Mouse (Mus musculus) heart, postnatal 0 days (tissue): ENCODE measurements around the gene Oca2. TPM values are rescaled to one million over a fixed set of nuclear protein-coding genes. Genes with fewer than 3 reads are reported as not detected.

Source experiments
- ATAC-seq: fragments of 200-750 bp; cut with Nextera tagmentation; 2 replicates; pipeline ENCODE4 v1.8.0; 2017; ENCODE audit warnings: low read depth, moderate number of reproducible peaks, moderate library complexity; ENCODE audit not compliant: insufficient read depth
- DNase-seq: peaks from one replicate; pipeline ENCODE4 v3.0.0-alpha.2; 2016; ENCODE audit warnings: low spot score
- H3K27ac ChIP-seq: fragments of 300-500 bp; sonication (generic); 2 replicates; pipeline ENCODE4 v1.5.1; 2014; ENCODE audit warnings: low read depth, mild to moderate bottlenecking
- H3K27me3 ChIP-seq: fragments of 300-500 bp; sonication (generic); 2 replicates; pipeline ENCODE4 v1.6.1; 2014; ENCODE audit warnings: low read length, mixed read lengths; ENCODE audit not compliant: control insufficient read depth, insufficient read depth
- H3K36me3 ChIP-seq: fragments of 300-500 bp; sonication (generic); replicated peaks from 2 replicates; pipeline ENCODE4 v1.6.1; 2014; ENCODE audit warnings: low read length, mixed read lengths; ENCODE audit not compliant: control insufficient read depth, insufficient read depth
- H3K4me1 ChIP-seq: fragments of 300-500 bp; sonication (generic); 2 replicates; pipeline ENCODE4 v1.6.1; 2014; ENCODE audit warnings: antibody characterized with exemption; ENCODE audit not compliant: control insufficient read depth, insufficient read depth
- H3K4me2 ChIP-seq: fragments of 300-500 bp; sonication (generic); 2 replicates; pipeline ENCODE4 v1.6.1; 2014; ENCODE audit warnings: low read depth, mild to moderate bottlenecking, low read length, moderate library complexity
- H3K4me3 ChIP-seq: fragments of 300-500 bp; sonication (generic); 2 replicates; pipeline ENCODE4 v1.5.1; 2014; ENCODE audit warnings: low read depth, low read length
- H3K9ac ChIP-seq: fragments of 300-500 bp; sonication (generic); replicated peaks from 2 replicates; pipeline ENCODE4 v1.6.1; 2014; ENCODE audit warnings: low read depth, low read length, mixed read lengths
- H3K9me3 ChIP-seq: fragments of 300-500 bp; sonication (generic); replicated peaks from 2 replicates; pipeline ENCODE4 v1.6.1; 2016; ENCODE audit warnings: low read length; ENCODE audit not compliant: control insufficient read depth
- CTCF ChIP-seq: IDR thresholded peaks from 2 replicates; pipeline ENCODE4 v1.5.1; 2016; ENCODE audit warnings: antibody characterized with exemption, control low read depth, low read depth
- EP300 ChIP-seq: IDR thresholded peaks from 2 replicates; pipeline ENCODE4 v1.6.1; 2016; ENCODE audit warnings: antibody characterized with exemption, low read depth
- WGBS: fragments of 180-500 bp; shearing (Covaris S2); extraction: QIAGEN DNeasy Blood & Tissue Kit; methylation state at CpG from one replicate; pipeline ENCODE4 v1.1.7; 2014; 5-methylcytosine and 5-hydroxymethylcytosine counted together
- polyA plus RNA-seq: library from polyadenylated mRNA; unstranded; fragments of >200 nt; fragmentation: Nextera tagmentation; extraction: Ambion mirVana; gene quantifications from 2 replicates; pipeline ENCODE4 v1.2.1, GENCODE M21; 2015
- total RNA-seq: library from RNA; depleted of rRNA; stranded (reverse); fragments of >200 nt; gene quantifications from 2 replicates; pipeline ENCODE4 v1.2.3, GENCODE M21; 2014; ENCODE audit warnings: low replicate concordance; rRNA removed

The Oca2 gene
- total RNA-seq (not detected in 2 replicates), polyA plus RNA-seq (not detected in 2 replicates)

DNA sequence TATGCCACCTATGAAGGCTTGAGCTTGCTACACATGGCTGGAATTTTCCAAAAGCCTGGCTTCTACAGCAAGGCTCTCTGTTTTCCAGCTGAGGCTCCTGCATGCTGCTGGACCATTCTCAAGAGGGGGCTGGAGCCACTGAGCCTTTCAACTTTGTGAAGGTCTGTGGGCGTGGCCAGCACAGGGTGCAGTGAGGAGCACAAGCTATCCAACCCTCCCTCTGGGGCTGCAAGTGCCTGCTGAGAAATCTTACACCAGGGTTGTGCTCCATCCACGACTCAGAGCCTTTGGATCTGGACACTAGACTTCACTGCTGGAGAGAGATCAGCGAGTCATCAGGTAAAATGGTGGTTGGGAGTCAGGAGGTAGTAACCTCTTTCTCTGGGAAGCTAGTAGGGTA lies at the start of gene Oca2:
Oca2 (plus strand) TSS at position 218 of the 400 bp plus-strand sequence.
- H3K27ac ChIP-seq: no peak within 1 kb of the TSS
- no peak within 1 kb of the TSS for H3K9ac ChIP-seq
- H3K36me3 ChIP-seq: no peaks in the 10 kb centered on the region
- no peaks in the 10 kb centered on the region for H3K9me3 ChIP-seq
- ATAC-seq (no peak), DNase-seq (no peak)
- H3K4me3 ChIP-seq: no peak within 1 kb of the TSS
- H3K4me1 ChIP-seq: no peaks in the 10 kb centered on the region
- no peak within 1 kb of the TSS for H3K4me2 ChIP-seq
- WGBS: 47% methylated on average over 3 of the region's 3 CpGs
- no peaks in the 10 kb centered on the region for H3K27me3 ChIP-seq
- TF ChIP-seq CTCF: no peak
- no peak for TF ChIP-seq EP300

- TF ChIP-seq CTCF (no peak), EP300 (no peak)
- 64% methylated on average over 6 of the region's 6 CpGs for whole genome bisulfite sequencing
- Histone ChIP-seq H3K27ac (no peak overlapping the region), H3K9ac (no peak overlapping the region), H3K36me3 (peaks cover 71% of the 10 kb centered on the region), H3K4me3 (no peak overlapping the region), H3K4me1 (no peaks in the 10 kb centered on the region), H3K4me2 (no peak overlapping the region), H3K27me3 (no peaks in the 10 kb centered on the region), H3K9me3 (no peaks in the 10 kb centered on the region)
- ATAC-seq (no peak), DNase-seq (no peak)
Measured at GRCm38 (mm10) chr7:56191041-56191440, 48.5 kb upstream of the Oca2 start.

- Histone ChIP-seq H3K27me3 (no peaks in the 10 kb centered on the region), H3K4me1 (no peaks in the 10 kb centered on the region), H3K9ac (no peak overlapping the region), H3K4me3 (no peak overlapping the region), H3K9me3 (no peaks in the 10 kb centered on the region), H3K27ac (no peak overlapping the region), H3K36me3 (peaks cover 72% of the 10 kb centered on the region), H3K4me2 (no peak overlapping the region)
- ATAC-seq (no peak), DNase-seq (no peak)
- 80% methylated on average over 4 of the region's 4 CpGs for WGBS
- TF ChIP-seq CTCF (no peak), EP300 (no peak)
Measured at GRCm38 (mm10) chr7:56191661-56192060, 47.9 kb upstream of the Oca2 start.

DNA sequence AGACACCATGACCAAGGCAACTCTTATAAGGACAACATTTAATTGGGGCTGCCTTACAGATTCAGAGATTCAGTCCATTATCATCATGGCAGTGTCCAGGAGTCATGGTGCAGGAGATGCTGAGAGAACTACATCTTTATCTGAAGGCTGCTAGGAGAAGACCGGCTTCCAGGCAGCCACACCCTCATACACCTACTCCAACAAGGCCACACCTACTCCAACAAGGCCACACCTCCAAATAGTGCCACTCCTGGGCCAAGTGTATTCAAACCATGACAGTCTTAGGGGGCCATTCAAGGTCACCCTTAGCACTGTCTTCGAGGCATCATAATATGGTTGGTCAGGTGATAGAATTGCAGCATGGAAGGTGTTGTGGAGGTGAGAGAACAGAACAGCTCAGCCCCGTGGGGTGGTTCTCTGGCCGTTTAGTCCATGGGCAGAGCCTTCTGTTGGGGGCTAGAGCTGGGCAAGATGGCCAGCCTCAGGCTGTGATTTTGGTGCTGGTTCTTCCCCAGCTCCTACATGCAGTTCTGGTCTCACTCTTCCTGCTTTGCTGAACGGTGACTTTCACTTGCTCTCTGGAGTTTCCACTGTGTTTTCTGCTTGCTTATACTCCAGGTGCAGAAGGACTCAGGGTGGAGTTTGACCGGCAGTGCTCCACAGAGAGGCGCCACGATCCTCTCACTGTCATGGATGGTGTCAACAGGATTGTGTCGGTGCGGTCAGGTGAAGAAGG lies 37.9 kb upstream of the Oca2 start:
- Histone ChIP-seq H3K27me3 (no peaks in the 10 kb centered on the region), H3K4me3 (no peak overlapping the region), H3K4me1 (no peaks in the 10 kb centered on the region), H3K4me2 (no peak overlapping the region), H3K36me3 (peaks cover 93% of the 10 kb centered on the region), H3K9me3 (no peaks in the 10 kb centered on the region), H3K27ac (no peak overlapping the region), H3K9ac (no peak overlapping the region)
- TF ChIP-seq EP300 (no peak), CTCF (no peak)
- 88% methylated on average over 10 of the region's 10 CpGs for WGBS
- ATAC-seq (no peak), DNase-seq (no peak)

- Histone ChIP-seq H3K9me3 (no peaks in the 10 kb centered on the region), H3K36me3 (peaks cover 91% of the 10 kb centered on the region), H3K27me3 (no peaks in the 10 kb centered on the region), H3K4me2 (no peak overlapping the region), H3K9ac (no peak overlapping the region), H3K27ac (no peak overlapping the region), H3K4me3 (no peak overlapping the region), H3K4me1 (no peaks in the 10 kb centered on the region)
- TF ChIP-seq CTCF (no peak), EP300 (no peak)
- no peak for ATAC-seq
- WGBS: 95% methylated on average over 3 of the region's 3 CpGs
- DNase-seq: no peak
Measured at GRCm38 (mm10) chr7:56202843-56203242, 36.7 kb upstream of the Oca2 start.

GRCm38 (mm10) chr7:56203286-56203685 lies 36.3 kb upstream of the Oca2 start:
- no peak overlapping the region for H3K9ac ChIP-seq
- no peak overlapping the region for H3K4me2 ChIP-seq
- H3K27me3 ChIP-seq: no peaks in the 10 kb centered on the region
- DNase-seq (no peak), ATAC-seq (no peak)
- WGBS: 93% methylated on average over 2 of the region's 2 CpGs
- TF ChIP-seq CTCF (no peak), EP300 (no peak)
- no peaks in the 10 kb centered on the region for H3K4me1 ChIP-seq
- no peaks in the 10 kb centered on the region for H3K9me3 ChIP-seq
- no peak overlapping the region for H3K27ac ChIP-seq
- H3K36me3 ChIP-seq: peaks cover 89% of the 10 kb centered on the region
- no peak overlapping the region for H3K4me3 ChIP-seq
